Mouse (Mus musculus) heart, postnatal 0 days (tissue): ENCODE measurements around the gene Ehbp1l1. TPM values are rescaled to one million over a fixed set of nuclear protein-coding genes. Genes with fewer than 3 reads are reported as not detected.

Experiments used
- ATAC-seq: fragments of 200-750 bp; cut with Nextera tagmentation; 2 replicates; pipeline ENCODE4 v1.8.0; 2017; ENCODE audit warnings: low read depth, moderate number of reproducible peaks, moderate library complexity; ENCODE audit not compliant: insufficient read depth
- DNase-seq: peaks from one replicate; pipeline ENCODE4 v3.0.0-alpha.2; 2016; ENCODE audit warnings: low spot score
- H3K27ac ChIP-seq: fragments of 300-500 bp; sonication (generic); 2 replicates; pipeline ENCODE4 v1.5.1; 2014; ENCODE audit warnings: low read depth, mild to moderate bottlenecking
- H3K27me3 ChIP-seq: fragments of 300-500 bp; sonication (generic); 2 replicates; pipeline ENCODE4 v1.6.1; 2014; ENCODE audit warnings: low read length, mixed read lengths; ENCODE audit not compliant: control insufficient read depth, insufficient read depth
- H3K36me3 ChIP-seq: fragments of 300-500 bp; sonication (generic); replicated peaks from 2 replicates; pipeline ENCODE4 v1.6.1; 2014; ENCODE audit warnings: low read length, mixed read lengths; ENCODE audit not compliant: control insufficient read depth, insufficient read depth
- H3K4me1 ChIP-seq: fragments of 300-500 bp; sonication (generic); 2 replicates; pipeline ENCODE4 v1.6.1; 2014; ENCODE audit warnings: antibody characterized with exemption; ENCODE audit not compliant: control insufficient read depth, insufficient read depth
- H3K4me2 ChIP-seq: fragments of 300-500 bp; sonication (generic); 2 replicates; pipeline ENCODE4 v1.6.1; 2014; ENCODE audit warnings: low read depth, mild to moderate bottlenecking, low read length, moderate library complexity
- H3K4me3 ChIP-seq: fragments of 300-500 bp; sonication (generic); 2 replicates; pipeline ENCODE4 v1.5.1; 2014; ENCODE audit warnings: low read depth, low read length
- H3K9ac ChIP-seq: fragments of 300-500 bp; sonication (generic); replicated peaks from 2 replicates; pipeline ENCODE4 v1.6.1; 2014; ENCODE audit warnings: low read depth, low read length, mixed read lengths
- H3K9me3 ChIP-seq: fragments of 300-500 bp; sonication (generic); replicated peaks from 2 replicates; pipeline ENCODE4 v1.6.1; 2016; ENCODE audit warnings: low read length; ENCODE audit not compliant: control insufficient read depth
- CTCF ChIP-seq: IDR thresholded peaks from 2 replicates; pipeline ENCODE4 v1.5.1; 2016; ENCODE audit warnings: antibody characterized with exemption, control low read depth, low read depth
- EP300 ChIP-seq: IDR thresholded peaks from 2 replicates; pipeline ENCODE4 v1.6.1; 2016; ENCODE audit warnings: antibody characterized with exemption, low read depth
- WGBS: fragments of 180-500 bp; shearing (Covaris S2); extraction: QIAGEN DNeasy Blood & Tissue Kit; methylation state at CpG from one replicate; pipeline ENCODE4 v1.1.7; 2014; 5-methylcytosine and 5-hydroxymethylcytosine counted together
- polyA plus RNA-seq: library from polyadenylated mRNA; unstranded; fragments of >200 nt; fragmentation: Nextera tagmentation; extraction: Ambion mirVana; gene quantifications from 2 replicates; pipeline ENCODE4 v1.2.1, GENCODE M21; 2015
- total RNA-seq: library from RNA; depleted of rRNA; stranded (reverse); fragments of >200 nt; gene quantifications from 2 replicates; pipeline ENCODE4 v1.2.3, GENCODE M21; 2014; ENCODE audit warnings: low replicate concordance

Gene Ehbp1l1
- total and polyA plus RNA-seq, 2 experiments from 2014 or later: 111 to 113 TPM

GRCm38 (mm10) chr19:5725029-5725707 lies 949 bp downstream of the Ehbp1l1 start:
- peak; percentile 84 for ATAC-seq
- H3K4me1 ChIP-seq: peaks cover 28% of the 10 kb centered on the region
- 9% methylated on average over 12 of the region's 12 CpGs for whole genome bisulfite sequencing
- peak; percentile 80 for TF ChIP-seq EP300
- TF ChIP-seq CTCF: no peak
- H3K36me3 ChIP-seq: peaks cover 29% of the 10 kb centered on the region
- peak overlapping the region; percentile 86 for H3K4me2 ChIP-seq
- H3K9me3 ChIP-seq: no peaks in the 10 kb centered on the region
- peak overlapping the region; percentile 65 for H3K4me3 ChIP-seq
- H3K27me3 ChIP-seq: no peaks in the 10 kb centered on the region
- peak overlapping the region; percentile 95 for H3K27ac ChIP-seq
- peak; percentile 90 for DNase-seq
- H3K9ac ChIP-seq: peak overlapping the region; percentile 85

GRCm38 (mm10) chr19:5724549-5724941 lies 1.6 kb downstream of the Ehbp1l1 start:
- Histone ChIP-seq H3K27me3 (no peaks in the 10 kb centered on the region), H3K4me3 (peak overlapping the region; percentile 65), H3K9me3 (no peaks in the 10 kb centered on the region), H3K9ac (peak overlapping the region; percentile 85), H3K4me2 (peak overlapping the region; percentile 86), H3K36me3 (peaks cover 35% of the 10 kb centered on the region), H3K27ac (peak overlapping the region; percentile 95), H3K4me1 (peaks cover 28% of the 10 kb centered on the region)
- WGBS: 12% methylated on average over 7 of the region's 7 CpGs
- ATAC-seq (peak; percentile 28), DNase-seq (peak; percentile 63)
- no peak for TF ChIP-seq EP300

DNA sequence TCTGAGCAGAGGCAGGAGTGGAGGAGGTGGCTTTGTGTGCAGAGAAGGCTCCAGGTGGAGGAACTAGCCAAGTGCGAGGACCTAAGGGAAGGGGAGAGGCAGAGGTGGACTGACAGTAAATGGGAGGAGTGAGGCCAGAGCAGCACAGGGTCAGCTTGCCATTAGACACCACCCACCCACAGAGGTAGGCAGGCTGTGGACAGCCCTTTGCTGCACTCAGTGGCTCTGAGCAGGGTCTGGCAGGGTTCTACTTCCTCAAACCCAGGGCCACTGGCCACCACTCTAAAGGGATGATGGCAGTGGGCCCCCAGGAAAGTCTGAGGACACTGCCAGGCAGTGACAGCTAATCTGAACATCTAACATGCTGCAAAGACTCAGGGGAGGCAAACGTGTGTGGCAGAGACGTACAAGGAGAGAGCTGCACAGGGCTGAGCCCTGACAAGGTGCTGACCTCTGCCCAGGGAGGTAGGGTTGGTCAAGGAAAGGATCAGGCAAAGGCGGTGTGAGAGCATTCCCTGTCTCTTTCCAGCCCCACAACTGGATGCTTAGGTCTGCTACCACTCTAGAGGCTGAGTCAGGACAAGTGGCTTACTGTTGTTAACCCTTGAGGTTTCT lies 2.1 kb downstream of the Ehbp1l1 start:
- H3K4me1 ChIP-seq: peaks cover 28% of the 10 kb centered on the region
- peak overlapping the region; percentile 65 for H3K4me3 ChIP-seq
- H3K36me3 ChIP-seq: peaks cover 40% of the 10 kb centered on the region
- ATAC-seq (no peak), DNase-seq (no peak)
- H3K27ac ChIP-seq: peak overlapping the region; percentile 95
- WGBS: 30% methylated on average over 4 of the region's 4 CpGs
- no peaks in the 10 kb centered on the region for H3K9me3 ChIP-seq
- TF ChIP-seq EP300 (no peak), CTCF (no peak)
- H3K27me3 ChIP-seq: no peaks in the 10 kb centered on the region
- H3K4me2 ChIP-seq: peak overlapping the region; percentile 86
- peak overlapping the region; percentile 85 for H3K9ac ChIP-seq

- Histone ChIP-seq H3K4me1 (peaks cover 19% of the 10 kb centered on the region), H3K36me3 (peaks cover 51% of the 10 kb centered on the region), H3K27ac (no peak overlapping the region), H3K27me3 (no peaks in the 10 kb centered on the region), H3K9ac (no peak overlapping the region), H3K9me3 (no peaks in the 10 kb centered on the region), H3K4me3 (no peak overlapping the region), H3K4me2 (no peak overlapping the region)
- 79% methylated on average over 7 of the region's 7 CpGs for WGBS
- no peak for ATAC-seq
- TF ChIP-seq EP300 (no peak), CTCF (no peak)
- DNase-seq: no peak
These were observed 3.2 kb downstream of the Ehbp1l1 start for GRCm38 (mm10) chr19:5722848-5723425.

GRCm38 (mm10) chr19:5721233-5721632 lies 4.9 kb downstream of the Ehbp1l1 start:
- WGBS: 89% methylated on average over 6 of the region's 6 CpGs
- DNase-seq: no peak
- Histone ChIP-seq H3K4me3 (no peak overlapping the region), H3K4me1 (peaks cover 11% of the 10 kb centered on the region), H3K4me2 (no peak overlapping the region), H3K27ac (no peak overlapping the region), H3K9ac (no peak overlapping the region), H3K36me3 (peaks cover 68% of the 10 kb centered on the region), H3K9me3 (no peaks in the 10 kb centered on the region), H3K27me3 (no peaks in the 10 kb centered on the region)
- TF ChIP-seq EP300 (no peak), CTCF (no peak)
- ATAC-seq: no peak
